Mouse (Mus musculus) forebrain, embryonic 13.5 days (tissue): ENCODE data around the gene Slc7a11. TPM values are rescaled to one million over a fixed set of nuclear protein-coding genes. Genes with fewer than 3 reads are reported as not detected.

Experiments used
- ATAC-seq: fragments of 200-750 bp; cut with Nextera tagmentation; 2 replicates; pipeline ENCODE4 v1.8.0; 2017
- H3K27ac ChIP-seq: fragments of 300-500 bp; sonication (generic); 2 replicates; pipeline ENCODE4 v1.5.1; 2015; ENCODE audit warnings: inconsistent platforms, mild to moderate bottlenecking, moderate library complexity
- H3K27me3 ChIP-seq: fragments of 300-500 bp; sonication (generic); 2 replicates; pipeline ENCODE4 v1.6.1; 2015; ENCODE audit warnings: mild to moderate bottlenecking, inconsistent platforms
- H3K36me3 ChIP-seq: fragments of 300-500 bp; sonication (generic); 2 replicates; pipeline ENCODE4 v1.6.1; 2015; ENCODE audit warnings: mild to moderate bottlenecking, inconsistent platforms; ENCODE audit not compliant: poor library complexity, severe bottlenecking
- H3K4me1 ChIP-seq: fragments of 300-500 bp; sonication (generic); 2 replicates; pipeline ENCODE4 v1.6.1; 2015; ENCODE audit warnings: inconsistent platforms
- H3K4me2 ChIP-seq: fragments of 300-500 bp; sonication (generic); 2 replicates; pipeline ENCODE4 v1.6.1; 2015; ENCODE audit warnings: inconsistent platforms, mild to moderate bottlenecking, moderate library complexity
- H3K4me3 ChIP-seq: fragments of 300-500 bp; sonication (generic); 2 replicates; pipeline ENCODE4 v1.5.1; 2015; ENCODE audit warnings: mild to moderate bottlenecking, inconsistent platforms
- H3K9ac ChIP-seq: fragments of 300-500 bp; sonication (generic); 2 replicates; pipeline ENCODE4 v1.6.1; 2015; ENCODE audit warnings: mild to moderate bottlenecking, inconsistent platforms
- H3K9me3 ChIP-seq: fragments of 300-500 bp; sonication (generic); replicated peaks from 2 replicates; pipeline ENCODE4 v1.6.1; 2016; ENCODE audit warnings: inconsistent platforms
- WGBS: fragments of 180-500 bp; shearing (Covaris S2); methylation state at CpG from one replicate; pipeline ENCODE4 v1.1.7; 2015; 5-methylcytosine and 5-hydroxymethylcytosine counted together
- polyA plus RNA-seq: library from polyadenylated mRNA; unstranded; fragments of >200 nt; fragmentation: Nextera tagmentation; extraction: Ambion mirVana; gene quantifications from 2 replicates; pipeline ENCODE4 v1.2.1, GENCODE M21; 2015

Slc7a11 gene
- polyA plus RNA-seq, 1 experiment from 2014 or later, result 1.8 TPM

- Histone ChIP-seq H3K27ac (no peak overlapping the region), H3K9ac (no peak overlapping the region), H3K36me3 (no peaks in the 10 kb centered on the region), H3K4me3 (no peak overlapping the region), H3K27me3 (no peaks in the 10 kb centered on the region), H3K4me2 (no peak overlapping the region), H3K9me3 (no peaks in the 10 kb centered on the region), H3K4me1 (no peaks in the 10 kb centered on the region; the same call in 1 of the 2 replicates)
- 93% methylated on average over 1 of the region's 1 CpGs for WGBS
- ATAC-seq, result no peak
These were observed 99.0 kb downstream of the Slc7a11 start for GRCm38 (mm10) chr3:50344411-50344810.

GRCm38 (mm10) chr3:50324524-50324923 is 118.9 kb downstream of the Slc7a11 start:
- Histone ChIP-seq H3K27me3 (no peaks in the 10 kb centered on the region), H3K4me1 (no peaks in the 10 kb centered on the region), H3K36me3 (no peaks in the 10 kb centered on the region), H3K4me3 (no peak overlapping the region), H3K4me2 (no peak overlapping the region), H3K27ac (no peak overlapping the region), H3K9me3 (no peaks in the 10 kb centered on the region), H3K9ac (no peak overlapping the region)
- ATAC-seq, result no peak
- WGBS, result 70% methylated on average over 8 of the region's 8 CpGs

GRCm38 (mm10) chr3:50323881-50324280 is 119.5 kb downstream of the Slc7a11 start:
- Histone ChIP-seq H3K9me3 (no peaks in the 10 kb centered on the region), H3K4me2 (no peak overlapping the region), H3K4me3 (no peak overlapping the region), H3K9ac (no peak overlapping the region), H3K27ac (no peak overlapping the region), H3K27me3 (no peaks in the 10 kb centered on the region), H3K4me1 (no peaks in the 10 kb centered on the region), H3K36me3 (no peaks in the 10 kb centered on the region)
- 93% methylated on average over 7 of the region's 7 CpGs for WGBS
- ATAC-seq, result no peak

GRCm38 (mm10) chr3:50320862-50321261 is 122.6 kb downstream of the Slc7a11 start:
- H3K4me1 ChIP-seq, result no peaks in the 10 kb centered on the region
- H3K4me3 ChIP-seq, result no peak overlapping the region
- H3K9me3 ChIP-seq, result no peaks in the 10 kb centered on the region
- no peak overlapping the region for H3K4me2 ChIP-seq
- no peak overlapping the region for H3K9ac ChIP-seq
- no peaks in the 10 kb centered on the region for H3K36me3 ChIP-seq
- 85% methylated on average over 2 of the region's 2 CpGs for WGBS
- no peak overlapping the region for H3K27ac ChIP-seq
- no peaks in the 10 kb centered on the region for H3K27me3 ChIP-seq
- no peak for ATAC-seq

- no peaks in the 10 kb centered on the region for H3K4me1 ChIP-seq
- no peaks in the 10 kb centered on the region for H3K9me3 ChIP-seq
- no peak overlapping the region for H3K4me2 ChIP-seq
- ATAC-seq, result no peak
- no peak overlapping the region for H3K4me3 ChIP-seq
- H3K27me3 ChIP-seq, result no peaks in the 10 kb centered on the region
- no peak overlapping the region for H3K9ac ChIP-seq
- H3K27ac ChIP-seq, result no peak overlapping the region
- WGBS, result 59% methylated on average over 3 of the region's 3 CpGs
- H3K36me3 ChIP-seq, result no peaks in the 10 kb centered on the region
These were observed 125.3 kb downstream of the Slc7a11 start for GRCm38 (mm10) chr3:50318074-50318473.

- Histone ChIP-seq H3K4me1 (no peaks in the 10 kb centered on the region), H3K4me2 (no peak overlapping the region), H3K27me3 (no peaks in the 10 kb centered on the region), H3K27ac (no peak overlapping the region), H3K36me3 (no peaks in the 10 kb centered on the region), H3K9ac (no peak overlapping the region), H3K4me3 (no peak overlapping the region), H3K9me3 (no peaks in the 10 kb centered on the region)
- 79% methylated on average over 3 of the region's 3 CpGs for WGBS
- no peak for ATAC-seq
These were observed 129.6 kb downstream of the Slc7a11 start for GRCm38 (mm10) chr3:50313816-50314215.

- H3K9me3 ChIP-seq, result no peaks in the 10 kb centered on the region
- H3K9ac ChIP-seq, result no peak overlapping the region
- H3K4me3 ChIP-seq, result no peak overlapping the region
- H3K4me2 ChIP-seq, result no peak overlapping the region
- WGBS, result 50% methylated on average over 14 of the region's 14 CpGs
- peaks cover 19% of the 10 kb centered on the region for H3K4me1 ChIP-seq
- ATAC-seq, result peak; percentile 70
- no peak overlapping the region; the same call in 1 of the 2 replicates for H3K27ac ChIP-seq
- H3K27me3 ChIP-seq, result no peaks in the 10 kb centered on the region
- H3K36me3 ChIP-seq, result no peaks in the 10 kb centered on the region
These were observed 135.8 kb downstream of the Slc7a11 start for GRCm38 (mm10) chr3:50307339-50308327.

- Histone ChIP-seq H3K27me3 (no peaks in the 10 kb centered on the region), H3K4me3 (no peak overlapping the region), H3K9me3 (no peaks in the 10 kb centered on the region), H3K36me3 (no peaks in the 10 kb centered on the region), H3K4me2 (no peak overlapping the region), H3K9ac (no peak overlapping the region), H3K4me1 (peaks cover 20% of the 10 kb centered on the region), H3K27ac (no peak overlapping the region)
- 55% methylated on average over 8 of the region's 8 CpGs for WGBS
- ATAC-seq, result peak; percentile 68
These were observed 137.1 kb downstream of the Slc7a11 start for GRCm38 (mm10) chr3:50306334-50306733.

- Histone ChIP-seq H3K9me3 (no peaks in the 10 kb centered on the region), H3K27me3 (no peaks in the 10 kb centered on the region), H3K27ac (no peak overlapping the region), H3K4me3 (no peak overlapping the region), H3K9ac (no peak overlapping the region), H3K36me3 (no peaks in the 10 kb centered on the region), H3K4me2 (no peak overlapping the region), H3K4me1 (peaks cover 32% of the 10 kb centered on the region)
- WGBS, result 54% methylated on average over 4 of the region's 4 CpGs
- no peak for ATAC-seq
These were observed 139.3 kb downstream of the Slc7a11 start for GRCm38 (mm10) chr3:50304137-50304536.

- H3K9ac ChIP-seq, result no peak overlapping the region
- no peak overlapping the region for H3K4me3 ChIP-seq
- no peak for ATAC-seq
- H3K36me3 ChIP-seq, result no peaks in the 10 kb centered on the region
- H3K4me2 ChIP-seq, result no peak overlapping the region
- H3K27ac ChIP-seq, result no peak overlapping the region
- no peaks in the 10 kb centered on the region for H3K9me3 ChIP-seq
- H3K4me1 ChIP-seq, result peaks cover 34% of the 10 kb centered on the region
- WGBS, result 70% methylated on average over 6 of the region's 6 CpGs
- no peaks in the 10 kb centered on the region for H3K27me3 ChIP-seq
These were observed 140.8 kb downstream of the Slc7a11 start for GRCm38 (mm10) chr3:50302648-50303047.

- no peaks in the 10 kb centered on the region for H3K36me3 ChIP-seq
- 10% methylated on average over 4 of the region's 4 CpGs for WGBS
- no peaks in the 10 kb centered on the region for H3K9me3 ChIP-seq
- no peak overlapping the region for H3K9ac ChIP-seq
- H3K4me1 ChIP-seq, result peaks cover 20% of the 10 kb centered on the region
- H3K27me3 ChIP-seq, result no peaks in the 10 kb centered on the region
- no peak overlapping the region for H3K4me3 ChIP-seq
- H3K27ac ChIP-seq, result no peak overlapping the region
- peak; percentile 76 for ATAC-seq
- H3K4me2 ChIP-seq, result no peak overlapping the region
These were observed 142.5 kb downstream of the Slc7a11 start for GRCm38 (mm10) chr3:50300952-50301303.

- no peak overlapping the region for H3K4me3 ChIP-seq
- H3K36me3 ChIP-seq, result no peaks in the 10 kb centered on the region
- no peak overlapping the region for H3K9ac ChIP-seq
- peak overlapping the region; percentile 70 for H3K27ac ChIP-seq
- peak; percentile 84 for ATAC-seq
- H3K9me3 ChIP-seq, result no peaks in the 10 kb centered on the region
- peak overlapping the region; percentile 41 for H3K4me2 ChIP-seq
- WGBS, result 38% methylated on average over 17 of the region's 17 CpGs
- H3K4me1 ChIP-seq, result peaks cover 20% of the 10 kb centered on the region
- H3K27me3 ChIP-seq, result no peaks in the 10 kb centered on the region
These were observed 143.1 kb downstream of the Slc7a11 start for GRCm38 (mm10) chr3:50300002-50300951.
